Mouse (Mus musculus): ENCODE data around the gene Shd. TPM values are rescaled to one million over a fixed set of nuclear protein-coding genes. Genes with fewer than 3 reads are reported as not detected.

Gene Shd
- 154 and 192 TPM in 2 replicates for polyA plus RNA-seq (2015; fragmentation: Nextera tagmentation; extraction: Ambion mirVana)

GRCm38 (mm10) chr17:55969966-55970891, at the start of gene Shd:
Gene Shd, plus strand, starts transcription at chr17:55970467.

DNA sequence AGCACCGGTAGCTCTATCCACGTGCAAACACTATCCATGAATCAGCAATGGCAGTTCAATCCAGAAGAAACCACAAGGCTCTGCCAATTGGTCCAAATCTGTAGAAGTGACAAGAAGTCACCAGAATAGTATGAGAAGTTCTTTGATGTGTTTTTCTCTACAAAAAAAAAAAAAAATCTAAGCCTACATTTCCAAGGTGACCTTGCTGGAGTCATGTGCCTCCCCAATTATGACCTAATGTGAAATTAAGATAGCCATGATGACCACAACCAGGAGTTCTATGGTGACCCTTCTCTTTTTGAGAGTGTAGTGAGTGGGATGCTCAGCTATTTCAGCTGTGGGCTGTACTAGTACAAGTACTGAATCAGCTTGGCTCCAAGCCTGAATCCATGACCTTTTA, 20.9 kb upstream of the Shd start, which contains the start of gene Zfp119b:
Zfp119b (minus strand) TSS at position 101 of the 400 bp plus-strand sequence.

GRCm38 (mm10) chr17:55952447-55953027, 17.7 kb upstream of the Shd start, which contains the start of gene Ebi3:
Gene Ebi3, plus strand, starts transcription at chr17:55952640.

GRCm38 (mm10) chr17:55958918-55959728, 11.1 kb upstream of the Shd start, which contains the start of gene Yju2:
Gene Yju2, plus strand, starts transcription at chr17:55959099.

DNA sequence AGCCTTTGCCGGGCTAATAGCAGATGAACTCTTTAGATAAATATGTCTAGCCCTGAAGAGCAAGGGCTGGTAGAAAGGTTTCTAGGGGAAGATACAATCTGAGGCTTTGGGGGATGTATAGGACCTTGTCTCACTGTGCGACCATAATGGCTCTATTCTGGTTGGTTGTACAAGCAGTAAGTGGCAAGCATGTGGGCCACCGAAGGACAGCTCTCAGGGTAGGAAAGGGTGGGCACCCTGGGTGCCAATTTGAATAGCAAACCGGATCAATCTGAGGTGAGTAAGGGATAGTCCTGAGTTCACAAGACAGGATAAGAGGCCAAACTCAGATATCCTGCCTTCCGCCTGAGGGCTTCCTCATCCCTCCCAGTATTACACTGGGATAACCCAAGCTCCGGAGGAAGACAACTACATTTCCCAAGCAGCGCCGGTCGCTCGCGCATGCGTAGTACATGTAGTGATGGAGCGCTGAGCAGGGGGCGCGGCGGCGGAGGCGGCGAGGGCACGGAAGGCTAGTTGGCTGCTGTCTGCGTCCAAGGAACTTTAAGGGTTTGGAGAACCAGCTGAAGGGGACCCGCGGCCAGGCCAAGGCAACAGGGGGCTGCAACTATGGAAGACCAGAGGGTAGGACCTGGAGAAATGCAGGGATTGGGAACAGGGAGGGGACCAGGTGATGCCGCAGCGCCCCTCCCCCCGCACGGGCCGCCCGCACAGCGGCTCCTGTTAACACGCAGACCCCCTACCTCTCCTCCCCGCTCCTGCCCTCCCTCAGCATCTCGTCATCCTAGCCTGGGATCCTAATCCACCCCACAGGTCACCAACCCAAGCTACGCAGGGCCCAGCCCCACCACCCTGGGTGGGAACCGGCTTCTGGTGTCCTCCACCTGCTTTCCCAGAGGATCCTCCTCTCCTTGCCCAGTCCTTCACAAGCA, 16.0 kb downstream of the Shd start, which contains the start of gene Fsd1:
Fsd1 (plus strand) TSS at position 480 of the 932 bp plus-strand sequence.

DNA sequence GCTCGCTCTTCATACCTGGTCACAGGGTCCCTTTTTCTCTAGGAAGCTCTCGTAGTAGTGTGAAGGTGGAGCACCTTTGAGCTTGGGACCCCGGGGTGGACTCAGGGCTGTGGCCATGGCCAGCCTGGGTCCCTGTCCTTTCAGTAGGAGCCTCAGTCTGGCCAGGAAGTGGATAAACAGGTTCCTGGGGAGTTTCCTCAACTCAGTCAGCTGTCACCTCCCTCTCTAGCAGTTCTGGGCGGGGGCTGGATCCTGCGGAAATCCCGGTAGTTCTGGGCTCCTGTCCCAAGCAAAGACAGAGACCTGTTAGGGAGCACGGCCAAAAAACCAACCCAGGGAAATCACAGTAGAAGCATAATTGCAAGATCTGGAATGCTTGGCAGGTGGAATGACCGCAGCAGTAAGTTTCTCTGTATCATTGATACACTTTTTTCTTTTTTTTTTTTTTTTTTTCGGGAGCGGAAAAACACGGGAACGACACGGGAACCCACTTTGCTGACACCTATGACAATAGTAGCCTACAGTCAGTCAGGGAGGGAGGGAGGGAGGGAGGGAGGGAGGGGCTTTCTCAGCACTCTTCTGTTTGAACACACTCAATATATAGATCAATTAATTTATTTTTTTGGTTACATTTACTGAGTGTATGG, 35.3 kb downstream of the Shd start, which contains the start of the genes Stap2 and Mpnd:
Stap2 (minus strand) TSS at position 170 of the 647 bp plus-strand sequence.
Mpnd (plus strand) TSS at position 297 of the 647 bp plus-strand sequence.

Other genes with a start within 250 kb of the Shd start
- 0.08 and 0.09 TPM in 2 replicates for gene Adgre4, start 220.5 kb upstream of the Shd start, polyA plus RNA-seq (2015; fragmentation: Nextera tagmentation; extraction: Ambion mirVana)
- gene Zfp119a, start 91.5 kb upstream of the Shd start, polyA plus RNA-seq (2015; fragmentation: Nextera tagmentation; extraction: Ambion mirVana) = 8.3 and 8.4 TPM in 2 replicates
- gene Zfp959, start 78.4 kb upstream of the Shd start, polyA plus RNA-seq (2015; fragmentation: Nextera tagmentation; extraction: Ambion mirVana) = 11.0 and 13.5 TPM in 2 replicates
- gene Zfp119b, start 21.0 kb upstream of the Shd start, polyA plus RNA-seq (2015; fragmentation: Nextera tagmentation; extraction: Ambion mirVana) = 7.6 and 7.7 TPM in 2 replicates
- 8.1 and 8.7 TPM in 2 replicates for gene Ebi3, start 17.8 kb upstream of the Shd start, polyA plus RNA-seq (2015; fragmentation: Nextera tagmentation; extraction: Ambion mirVana)
- 16.2 and 16.8 TPM in 2 replicates for gene Yju2, start 11.4 kb upstream of the Shd start, polyA plus RNA-seq (2015; fragmentation: Nextera tagmentation; extraction: Ambion mirVana)
- gene Fsd1, start 16.0 kb downstream of the Shd start, polyA plus RNA-seq (2015; fragmentation: Nextera tagmentation; extraction: Ambion mirVana) = 184 and 209 TPM in 2 replicates
- 3.7 and 5.4 TPM in 2 replicates for gene Stap2, start 35.1 kb downstream of the Shd start, polyA plus RNA-seq (2015; fragmentation: Nextera tagmentation; extraction: Ambion mirVana)
- gene Mpnd, start 35.2 kb downstream of the Shd start, polyA plus RNA-seq (2015; fragmentation: Nextera tagmentation; extraction: Ambion mirVana) = 109 and 145 TPM in 2 replicates
- 80.6 and 84.8 TPM in 2 replicates for gene Sh3gl1, start 66.2 kb downstream of the Shd start, polyA plus RNA-seq (2015; fragmentation: Nextera tagmentation; extraction: Ambion mirVana)
- gene Chaf1a, start 70.0 kb downstream of the Shd start, polyA plus RNA-seq (2015; fragmentation: Nextera tagmentation; extraction: Ambion mirVana) = 2.8 and 3.3 TPM in 2 replicates
- gene Ubxn6, start 104.6 kb downstream of the Shd start, polyA plus RNA-seq (2015; fragmentation: Nextera tagmentation; extraction: Ambion mirVana) = 64.8 and 72.3 TPM in 2 replicates
- gene Hdgfl2, start 109.2 kb downstream of the Shd start, polyA plus RNA-seq (2015; fragmentation: Nextera tagmentation; extraction: Ambion mirVana) = 97.5 and 111 TPM in 2 replicates
- gene Plin4, start 139.3 kb downstream of the Shd start, polyA plus RNA-seq (2015; fragmentation: Nextera tagmentation; extraction: Ambion mirVana) = 0.09 and 0.15 TPM in 2 replicates
- gene Plin5, start 147.1 kb downstream of the Shd start, polyA plus RNA-seq (2015; fragmentation: Nextera tagmentation; extraction: Ambion mirVana) = 3.1 and 3.5 TPM in 2 replicates
- gene Lrg1, start 151.5 kb downstream of the Shd start, polyA plus RNA-seq (2015; fragmentation: Nextera tagmentation; extraction: Ambion mirVana) = 0.37 and 1.8 TPM in 2 replicates
- gene Sema6b, start 169.9 kb downstream of the Shd start, polyA plus RNA-seq (2015; fragmentation: Nextera tagmentation; extraction: Ambion mirVana) = 17.3 and 18.0 TPM in 2 replicates
- gene Tnfaip8l1, start 192.0 kb downstream of the Shd start, polyA plus RNA-seq (2015; fragmentation: Nextera tagmentation; extraction: Ambion mirVana) = 7.9 and 9.2 TPM in 2 replicates
- 92.3 and 100 TPM in 2 replicates for gene Mydgf, start 213.5 kb downstream of the Shd start, polyA plus RNA-seq (2015; fragmentation: Nextera tagmentation; extraction: Ambion mirVana)
- gene Dpp9, start 248.4 kb downstream of the Shd start, polyA plus RNA-seq (2015; fragmentation: Nextera tagmentation; extraction: Ambion mirVana) = 18.7 and 21.4 TPM in 2 replicates